Mouse (Mus musculus) v-Abl transformed pro-B cells (cell line): Measurements from ENCODE around the gene Olfr66.

Experiments
- in situ Hi-C, 2 experiments: fragments of 400-800 bp; cut with MboI; formaldehyde crosslinking; loops; one replicate each; pipeline ENCODE4 v1.15.1; 2025; ENCODE audit not compliant: unreplicated experiment in 2 of 2

The Olfr66 gene

DNA sequence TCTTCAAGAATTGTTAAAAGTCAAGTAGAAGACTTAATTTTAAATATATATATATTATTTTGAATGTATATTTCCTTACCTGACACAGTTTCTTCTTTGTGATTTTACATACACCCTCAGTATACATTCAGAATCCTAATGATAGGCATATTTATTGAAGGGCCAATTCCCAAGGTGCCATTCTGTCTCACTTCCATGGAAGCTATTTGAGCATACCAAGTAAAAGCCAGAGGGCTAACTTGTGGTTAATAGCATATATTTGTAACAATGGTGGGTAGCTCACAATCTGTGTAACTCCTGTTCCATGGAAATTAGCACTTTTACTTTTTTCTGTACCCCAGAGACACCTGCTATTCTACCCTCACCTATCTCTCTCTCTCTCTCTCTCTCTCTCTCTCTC, at the start of gene Olfr66:
Olfr66 (minus strand) TSS at position 101 of the 400 bp plus-strand sequence.
- in situ Hi-C loops = no loop called here

DNA sequence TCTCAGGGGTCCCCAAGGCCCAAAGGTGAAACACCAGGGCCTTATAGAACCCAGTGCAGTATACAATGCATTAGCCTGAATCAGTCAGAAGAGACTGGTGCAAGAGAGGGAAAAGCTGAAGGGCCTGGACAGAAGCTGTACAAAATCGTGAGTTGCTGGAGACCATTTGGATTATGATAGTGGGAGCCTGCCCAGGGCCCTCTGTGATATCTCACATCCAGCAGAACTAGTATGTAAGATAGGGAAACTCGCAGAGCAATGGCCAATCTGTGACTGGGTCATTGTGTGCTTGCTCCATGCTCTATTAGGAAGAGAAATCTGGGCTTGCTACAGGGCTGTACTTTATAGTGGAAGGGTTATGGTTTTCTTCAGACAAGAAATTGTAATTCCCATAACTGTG, 48.2 kb upstream of the Olfr66 start, which contains the start of gene Olfr632:
Olfr632 (plus strand) TSS at position 84 of the 400 bp plus-strand sequence.
- in situ Hi-C loops = loop anchor here in 1 of 2 experiments (25.0 kb wide), 1 partner anchor 1247 kb away; the partner anchor contains the start of genes Olfr557 and Trim68

DNA sequence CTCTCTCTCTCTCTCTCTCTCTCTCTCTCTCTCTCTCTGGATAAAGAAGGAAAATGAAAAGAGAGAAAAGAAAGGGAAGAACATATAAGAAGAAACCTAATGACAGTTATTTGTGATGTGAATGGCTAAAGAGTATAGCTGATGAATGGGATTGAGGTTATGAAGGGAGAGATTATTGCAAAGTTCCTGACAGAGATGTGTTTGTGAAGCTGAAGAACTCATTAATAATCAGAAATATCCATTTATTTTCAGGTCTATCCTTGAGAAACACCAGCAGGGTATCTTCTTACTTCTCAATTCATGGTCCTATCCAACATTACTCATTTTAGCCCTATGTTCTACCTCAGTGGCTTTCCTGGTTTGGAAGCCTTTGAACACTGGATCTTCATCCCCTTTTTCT, 42.5 kb upstream of the Olfr66 start, which contains the start of gene Olfr631:
Olfr631 (plus strand) TSS at position 301 of the 400 bp plus-strand sequence.
- in situ Hi-C loops = loop anchor here in 1 of 2 experiments (25.0 kb wide), 1 partner anchor 1241 kb away; the partner anchor contains the start of genes Olfr557 and Trim68

DNA sequence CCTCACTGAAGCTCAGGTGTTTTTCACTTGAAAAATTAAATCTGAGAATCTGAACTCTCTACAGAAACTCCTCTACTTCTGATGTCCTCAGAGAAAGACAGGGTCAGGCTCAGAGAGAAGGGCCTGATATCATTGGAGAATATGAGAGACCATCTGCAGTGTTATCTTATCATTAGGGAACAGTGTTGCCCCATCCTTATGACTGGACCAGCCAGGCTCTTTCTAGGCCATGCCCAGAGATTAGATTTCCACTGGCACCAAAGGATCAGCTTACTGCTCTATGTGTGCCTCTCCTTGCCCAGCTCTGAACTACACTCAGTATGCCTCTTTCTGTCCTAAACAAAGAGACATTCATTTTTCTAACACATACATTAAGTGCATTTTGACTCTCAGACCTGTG, 29.3 kb upstream of the Olfr66 start:
- in situ Hi-C loops = no loop called here

DNA sequence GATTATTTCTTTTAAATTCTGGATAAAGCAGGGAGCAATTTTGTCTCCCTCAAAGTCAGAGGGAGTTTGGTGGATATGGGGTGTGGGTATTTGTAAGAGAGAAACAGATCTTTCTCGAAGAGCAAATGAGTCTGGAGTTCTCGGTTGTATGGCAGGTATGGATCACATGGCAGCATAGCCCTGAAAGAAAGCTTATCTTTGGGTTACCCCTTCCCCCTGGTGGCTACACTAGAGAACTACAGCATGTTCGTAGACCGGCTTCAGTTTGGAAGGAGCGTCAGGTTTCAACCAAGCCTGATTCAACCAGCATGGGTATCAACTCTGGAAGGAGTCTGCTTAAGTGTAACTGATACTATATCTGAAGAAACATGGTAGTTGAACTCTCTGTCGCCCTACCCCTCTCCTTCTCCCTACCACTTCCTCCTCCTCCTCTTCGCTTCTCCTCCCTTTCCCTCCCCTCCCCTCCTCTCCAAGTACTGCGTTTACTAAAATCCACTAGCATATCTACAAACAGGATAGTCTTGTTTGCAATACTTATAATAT, 27.0 kb upstream of the Olfr66 start:
- in situ Hi-C loops = no loop called here

DNA sequence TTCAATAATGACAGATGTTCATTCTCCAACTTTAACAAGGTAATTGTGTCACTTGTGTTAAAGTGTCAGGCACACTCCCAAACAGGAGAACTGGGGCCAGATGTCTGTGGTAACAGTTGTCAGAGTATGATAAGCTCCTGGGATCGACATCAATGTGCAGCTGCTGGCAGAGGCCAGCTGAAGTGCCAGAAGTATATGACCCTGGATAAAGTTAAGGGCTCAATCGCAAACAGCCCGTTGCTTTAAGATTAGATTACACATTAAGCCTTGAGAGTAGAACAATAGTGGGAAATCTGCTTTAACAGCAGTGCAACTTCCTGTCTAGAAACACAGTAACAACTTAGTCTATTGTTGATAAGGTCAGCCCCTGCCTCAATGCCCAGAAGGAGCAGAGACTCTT, 24.0 kb upstream of the Olfr66 start:
- in situ Hi-C loops = no loop called here

DNA sequence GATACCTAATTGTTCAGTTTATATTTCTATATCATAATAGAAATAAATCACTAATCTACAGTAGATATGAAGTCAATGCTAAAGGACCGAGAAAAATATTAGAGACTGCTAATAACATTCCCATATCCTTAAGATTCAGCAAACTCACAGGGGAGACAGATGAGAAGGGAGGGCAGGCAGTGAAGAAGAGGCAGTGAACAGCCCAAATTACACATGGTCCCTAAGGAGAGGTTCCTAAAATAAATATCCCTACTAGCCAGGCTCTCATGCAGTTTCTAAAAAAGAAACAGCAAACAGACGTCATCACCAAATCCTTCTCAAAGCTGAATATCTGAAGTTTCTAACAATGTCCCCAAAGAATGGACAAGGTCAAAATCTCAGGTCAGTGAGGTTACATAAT, 17.1 kb upstream of the Olfr66 start, which contains the start of gene Olfr65:
Olfr65 (plus strand) TSS at position 301 of the 400 bp plus-strand sequence.
- in situ Hi-C loops = no loop called here

DNA sequence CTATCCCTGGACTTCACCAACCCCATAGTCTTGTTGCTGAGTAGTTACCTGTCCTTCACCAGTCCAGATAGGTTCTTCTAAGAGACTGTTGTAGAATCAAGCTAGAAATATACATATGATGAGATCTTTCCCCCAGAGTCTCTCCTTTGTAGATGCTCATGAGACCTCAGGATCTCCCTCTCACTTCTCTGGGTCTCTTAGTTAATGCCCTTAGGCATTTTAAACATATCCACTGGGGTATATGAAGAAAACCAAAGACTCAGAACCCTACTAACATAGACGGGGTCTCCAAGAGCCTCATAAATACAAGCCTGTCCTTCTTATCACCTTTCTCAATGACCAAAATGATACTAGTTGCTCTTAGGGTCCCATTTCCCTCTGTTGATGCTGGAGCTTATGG, 8.3 kb upstream of the Olfr66 start, which contains the start of gene Olfr64:
Olfr64 (minus strand) TSS at position 101 of the 400 bp plus-strand sequence.
- in situ Hi-C loops = no loop called here

DNA sequence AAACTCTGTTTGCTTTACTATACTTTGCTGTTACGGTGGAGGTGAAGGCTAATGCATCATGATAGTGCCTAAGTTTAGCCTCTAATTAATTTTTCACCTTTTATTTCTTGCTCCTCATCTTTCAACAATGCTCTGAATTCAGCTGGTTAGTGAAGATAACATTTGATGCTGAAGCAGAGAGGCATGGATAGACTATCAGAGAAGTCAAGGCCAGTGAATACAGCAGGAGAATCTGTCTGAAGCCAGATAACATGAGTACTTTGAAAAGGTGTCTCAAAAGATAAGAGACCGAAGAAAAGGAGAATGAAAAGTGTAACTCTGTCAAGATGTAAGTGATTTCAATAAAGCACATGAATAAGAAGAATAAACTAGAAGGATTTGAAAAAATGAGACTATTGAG, 9.0 kb downstream of the Olfr66 start:
- in situ Hi-C loops = loop anchor here in 1 of 2 experiments (10.0 kb wide), 1 partner anchor 318 kb away; the partner anchor contains the start of gene Olfr649

DNA sequence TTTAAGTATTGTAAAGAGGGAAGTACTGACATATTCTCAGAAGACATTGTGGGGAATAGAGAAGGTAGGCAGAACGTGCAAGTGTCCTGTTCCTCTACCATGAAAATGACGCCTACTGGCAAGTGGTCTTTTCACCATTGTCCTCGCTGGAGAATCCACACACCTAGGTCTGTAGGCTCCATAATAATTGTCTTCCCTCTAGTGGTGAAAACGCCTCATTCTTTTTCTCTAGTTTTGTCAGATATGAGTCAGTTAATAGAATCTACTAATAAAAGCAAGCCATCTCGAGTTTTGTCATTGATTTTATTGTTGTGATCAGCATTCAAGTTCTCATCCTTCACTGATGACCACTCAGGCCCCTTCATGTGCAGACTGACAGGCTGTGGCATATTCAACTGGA, 11.6 kb downstream of the Olfr66 start:
- in situ Hi-C loops = loop anchor here (5.0 to 10.0 kb wide), 4 partner anchors 72 to 320 kb away; partner anchors contain the start of genes Olfr243 (in 2 of the 2), Olfr649 (in 1 of the 2) and Olfr67 (in 1 of the 2)

DNA sequence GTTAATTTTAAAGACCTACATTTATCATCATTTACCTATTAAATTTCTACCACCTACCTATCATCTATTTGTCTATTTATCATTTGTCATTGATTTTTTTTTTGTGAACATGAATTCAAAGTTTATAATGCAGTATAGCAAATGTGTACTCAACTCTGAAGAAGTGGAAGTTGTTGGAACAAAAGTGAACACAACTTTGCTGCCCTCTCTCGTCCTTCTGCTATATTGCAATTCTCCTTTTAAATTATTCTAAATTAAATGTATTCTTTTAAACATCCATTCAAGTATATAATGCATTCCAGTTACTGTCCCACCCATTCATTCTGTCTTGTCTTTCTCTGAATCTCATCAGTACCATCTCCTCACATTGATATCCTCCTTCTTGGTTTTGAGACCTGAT, 13.0 kb downstream of the Olfr66 start:
- in situ Hi-C loops = loop anchor here (5.0 to 10.0 kb wide), 4 partner anchors 71 to 322 kb away; partner anchors contain the start of genes Olfr243 (in 2 of the 2), Olfr649 (in 1 of the 2) and Olfr67 (in 1 of the 2)

DNA sequence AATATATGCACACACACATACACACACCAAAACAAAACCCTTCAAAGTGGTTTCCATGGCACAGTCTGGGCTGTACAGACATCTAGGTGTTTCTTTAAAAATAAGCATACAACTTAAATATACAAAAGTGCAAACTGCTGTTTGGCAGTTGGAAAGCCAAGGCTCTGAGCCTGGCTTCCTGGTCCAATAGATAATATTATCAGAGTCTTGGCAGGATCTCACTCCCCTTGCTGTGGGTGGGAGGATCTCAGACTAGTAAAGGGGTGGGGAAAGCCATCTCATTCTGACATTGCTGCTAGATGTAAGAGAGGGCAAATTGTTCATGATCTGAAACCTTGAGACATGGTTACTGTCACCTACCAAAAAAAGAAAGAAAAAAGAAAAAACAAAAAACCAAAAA, 15.4 kb downstream of the Olfr66 start:
- in situ Hi-C loops = loop anchor here (5.0 to 10.0 kb wide), 4 partner anchors 68 to 324 kb away; partner anchors contain the start of genes Olfr243 (in 2 of the 2), Olfr649 (in 1 of the 2) and Olfr67 (in 1 of the 2)

DNA sequence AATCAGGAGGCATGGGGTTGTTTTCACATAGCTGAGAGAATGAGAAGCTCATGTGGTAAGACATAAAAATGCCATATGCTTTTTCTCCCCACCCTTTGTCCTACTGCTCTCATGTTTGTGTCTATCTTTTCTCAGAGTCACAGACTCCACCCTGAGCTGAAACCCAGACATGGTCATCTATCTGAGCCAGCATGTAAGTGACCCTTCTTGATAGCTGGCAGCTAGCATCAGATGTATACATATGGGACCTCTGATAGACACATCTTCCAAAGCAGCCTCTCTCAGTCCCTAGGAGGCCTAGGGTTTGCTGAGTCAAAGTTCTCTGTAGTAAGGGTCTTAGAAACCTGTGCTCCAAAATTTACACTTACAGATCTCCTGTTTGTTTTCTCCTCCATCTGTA, 20.3 kb downstream of the Olfr66 start:
- in situ Hi-C loops = no loop called here

DNA sequence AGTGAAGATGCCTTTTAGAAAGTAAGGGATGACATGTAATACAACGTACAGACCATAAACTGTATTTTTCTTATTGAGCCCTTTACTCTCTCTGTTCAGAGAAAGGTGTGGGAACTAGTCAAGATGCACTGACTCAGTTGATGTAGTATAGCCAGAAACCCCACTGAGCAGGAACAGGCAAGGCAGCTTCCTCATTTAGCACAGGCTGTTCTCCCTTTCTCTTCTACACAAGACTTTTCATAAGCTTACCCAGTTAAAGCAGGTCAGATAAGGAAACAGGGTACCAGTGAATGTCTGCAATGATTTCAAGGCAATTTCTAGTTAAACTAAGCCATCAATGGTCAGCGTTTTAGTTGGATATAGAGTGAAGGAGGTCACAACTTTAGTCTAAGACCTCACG, 24.5 kb downstream of the Olfr66 start:
- in situ Hi-C loops = no loop called here

DNA sequence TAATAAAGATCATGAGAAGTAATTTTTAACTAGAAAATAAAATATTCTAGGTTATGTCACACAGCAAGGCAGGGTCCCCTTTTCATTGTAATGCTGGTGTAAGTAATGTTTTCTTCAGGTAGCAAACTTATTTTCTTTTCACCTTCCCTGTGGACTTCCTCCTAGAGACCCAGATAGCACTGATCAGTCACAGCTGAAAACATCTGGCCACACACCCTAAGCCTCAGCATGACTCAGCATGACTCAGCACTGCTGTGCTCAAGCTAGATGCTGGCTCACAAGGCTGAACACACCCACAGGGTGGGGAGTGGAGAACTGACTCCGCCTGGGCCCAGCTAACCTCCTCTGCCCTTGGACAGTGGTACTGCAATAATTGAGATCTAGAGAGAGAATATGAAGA, 25.2 kb downstream of the Olfr66 start:
- in situ Hi-C loops = no loop called here

DNA sequence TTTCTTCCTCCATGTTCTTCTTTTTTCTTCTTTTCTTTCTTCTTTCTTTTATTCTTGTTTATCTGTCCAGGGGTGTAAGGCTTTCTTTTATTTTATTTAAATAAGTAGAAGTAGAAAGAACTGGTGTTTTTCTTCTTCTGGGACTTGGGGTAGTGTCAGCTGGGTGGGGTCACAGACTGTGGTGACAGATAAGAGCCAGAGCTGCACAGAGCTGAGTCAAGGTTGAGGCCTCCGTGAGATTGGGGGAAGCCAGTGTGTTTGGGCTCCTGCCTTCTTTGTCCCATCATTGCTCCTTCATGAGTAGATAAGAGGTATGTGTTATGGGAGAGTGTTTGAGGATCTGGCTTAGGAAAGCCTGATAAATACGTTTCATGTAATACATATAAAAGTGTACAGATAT, 27.0 kb downstream of the Olfr66 start:
- in situ Hi-C loops = no loop called here

DNA sequence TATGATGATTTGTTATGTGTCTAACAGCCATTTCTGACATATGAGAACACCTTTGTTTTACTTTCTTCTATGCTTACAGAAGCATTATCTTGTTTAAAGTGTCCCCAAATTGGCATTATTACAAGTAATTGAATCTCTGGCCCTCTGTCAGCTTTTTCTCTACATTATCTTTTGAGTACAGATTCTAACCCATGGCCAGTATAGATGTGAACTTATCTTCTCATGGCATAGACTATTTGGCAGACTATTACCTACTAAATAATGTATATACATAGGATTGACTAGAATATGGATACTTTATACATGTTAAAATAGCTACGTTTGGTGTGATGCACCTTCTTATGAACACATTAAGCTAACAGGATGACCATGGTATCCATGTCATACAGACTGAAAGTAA, 31.4 kb downstream of the Olfr66 start:
- in situ Hi-C loops = no loop called here

DNA sequence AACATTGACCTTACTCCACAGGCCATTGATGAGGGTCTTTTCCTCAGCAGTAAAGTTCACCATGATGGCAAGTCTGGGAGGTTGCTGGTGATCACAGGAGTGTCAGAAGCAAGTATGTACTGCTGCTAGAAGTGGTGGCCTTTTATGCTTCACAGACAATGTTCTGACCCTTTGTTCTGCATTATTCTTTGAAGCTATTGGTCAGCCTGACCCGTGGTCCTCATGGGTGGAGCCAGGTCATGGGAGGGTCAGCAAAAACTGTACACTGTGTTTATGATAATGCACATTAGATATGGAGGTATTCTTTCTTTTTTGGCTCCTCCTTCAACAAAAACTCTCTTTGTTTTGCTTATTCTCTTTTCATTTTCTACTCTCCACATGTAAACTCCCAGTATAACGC, 33.0 kb downstream of the Olfr66 start, which contains the start of gene Hbb-y:
Hbb-y (minus strand) TSS at position 127 of the 400 bp plus-strand sequence.
- in situ Hi-C loops = no loop called here

DNA sequence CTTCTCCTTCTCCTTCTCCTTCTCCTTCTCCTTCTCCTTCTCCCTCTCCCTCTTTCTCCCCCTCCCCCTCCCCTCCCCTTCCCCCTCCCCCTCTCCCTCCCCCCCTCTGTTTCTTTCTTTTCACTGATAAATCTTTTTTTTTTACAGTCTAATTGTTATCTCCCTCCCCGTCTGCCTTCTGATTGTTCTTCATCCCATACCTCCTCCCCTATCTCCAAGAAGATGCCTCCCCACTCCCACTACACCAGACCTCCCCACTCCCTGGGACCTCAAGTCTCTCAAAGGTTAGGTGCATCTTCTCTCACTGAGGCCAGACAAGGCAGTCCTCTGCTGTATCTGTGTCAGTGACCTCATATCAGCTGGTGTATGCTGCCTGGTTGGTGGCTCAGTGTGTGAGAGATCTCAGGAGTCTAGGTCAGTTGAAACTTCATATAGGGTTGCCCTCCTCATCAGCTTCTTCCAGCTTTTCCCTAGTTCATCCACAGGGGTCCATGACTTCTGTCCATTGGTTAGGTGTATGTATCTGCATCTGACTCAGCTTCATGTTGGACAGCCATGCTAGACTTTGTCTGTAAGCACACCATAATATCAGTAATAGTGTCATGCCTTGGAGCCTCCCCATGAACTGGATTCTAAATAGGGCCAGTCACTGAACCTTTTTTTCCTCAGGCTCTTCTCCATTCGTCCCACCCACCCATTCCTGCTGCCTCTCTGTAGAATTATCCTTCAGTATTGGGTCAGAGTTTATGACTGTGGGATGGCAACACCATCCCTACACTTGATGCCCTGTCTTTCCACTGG, 41.3 kb downstream of the Olfr66 start:
- in situ Hi-C loops = no loop called here

DNA sequence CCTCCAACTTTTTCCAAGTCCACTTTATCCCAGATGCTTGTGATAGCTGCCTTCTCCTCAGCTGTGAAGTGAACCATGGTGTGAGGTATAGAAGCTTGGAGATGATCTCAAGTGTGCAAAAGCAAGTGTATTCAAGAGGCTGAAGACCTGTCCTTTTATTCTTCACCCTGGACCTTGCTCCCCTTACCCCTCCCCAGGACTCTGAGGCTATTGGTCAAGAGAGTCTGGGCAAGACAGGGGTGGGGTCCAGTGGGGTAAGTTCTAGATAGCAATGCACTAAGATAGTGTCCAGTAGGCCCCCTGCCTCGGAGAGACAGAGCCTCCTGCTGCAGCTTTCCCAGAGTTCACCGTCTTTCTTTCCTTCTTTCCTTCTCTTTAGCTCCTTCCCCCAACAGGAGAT, 43.0 kb downstream of the Olfr66 start, which contains the start of gene Hbb-bh1:
Hbb-bh1 (minus strand) TSS at position 131 of the 400 bp plus-strand sequence.
- in situ Hi-C loops = no loop called here

DNA sequence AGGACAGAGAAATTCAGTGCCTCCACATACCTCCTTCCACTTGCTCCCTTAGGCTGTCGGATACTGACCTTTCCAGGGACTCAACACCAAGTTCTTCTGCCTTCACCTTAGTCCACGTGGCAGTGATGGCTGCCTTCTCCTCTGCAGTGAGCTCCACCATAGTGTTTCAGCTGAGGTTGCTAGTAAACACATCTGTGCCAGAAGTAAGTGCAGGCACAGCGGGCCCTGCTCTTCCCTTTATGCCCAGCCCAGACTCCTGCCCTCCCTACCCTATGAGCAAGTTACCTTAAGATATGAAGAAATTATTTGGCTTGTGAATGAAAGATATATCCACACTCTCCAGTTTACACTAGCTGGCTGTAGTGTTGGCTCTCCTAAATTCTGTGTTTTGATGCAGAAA, 45.8 kb downstream of the Olfr66 start, which contains the start of gene Hbb-bh2:
Hbb-bh2 (minus strand) TSS at position 253 of the 400 bp plus-strand sequence.
- in situ Hi-C loops = no loop called here
